Mouse (Mus musculus): ENCODE data around the gene Btbd11. TPM values are rescaled to one million over a fixed set of nuclear protein-coding genes. Genes with fewer than 3 reads are reported as not detected.

Gene Btbd11
- polyA plus RNA-seq, 1 experiment from 2014 or later: 1.9 TPM

GRCm38 (mm10) chr10:85486456-85486855, 99.8 kb downstream of the Btbd11 start:
- Histone ChIP-seq H3K4me2 (replicated peaks; ENCODE audit: low read depth) (no peak overlapping the region), H3K27ac (replicated peaks) (no peak overlapping the region), H3K9ac (ENCODE audit: low read length) (no peak overlapping the region), H3K36me3 (ENCODE audit: control insufficient read depth, insufficient read depth, low read length) (no peaks in the 10 kb centered on the region), H3K27me3 (ENCODE audit: control insufficient read depth, insufficient read depth, low read length) (no peaks in the 10 kb centered on the region), H3K9me3 (ENCODE audit: control insufficient read depth, low read length) (no peaks in the 10 kb centered on the region), H3K4me3 (ENCODE audit: low read depth, low read length) (no peak overlapping the region), H3K4me1 (replicated peaks; ENCODE audit: control insufficient read depth, insufficient read depth) (no peaks in the 10 kb centered on the region)
- ATAC-seq (ENCODE audit: low FRiP score, low TSS enrichment): no peak
- TF ChIP-seq EP300 (optimal IDR thresholded peaks at IDR 0.05) (no peak), CTCF (IDR thresholded peaks at IDR 0.05; ENCODE audit: low read depth) (no peak)
- WGBS: 72% methylated on average over 3 of the region's 3 CpGs
- DNase-seq (ENCODE audit: low spot score): no peak

- no peak overlapping the region for H3K4me2 ChIP-seq (replicated peaks; ENCODE audit: low read depth)
- no peaks in the 10 kb centered on the region for H3K4me1 ChIP-seq (replicated peaks; ENCODE audit: control insufficient read depth, insufficient read depth)
- H3K9ac ChIP-seq (ENCODE audit: low read length): no peak overlapping the region
- no peak for ATAC-seq (ENCODE audit: low FRiP score, low TSS enrichment)
- H3K9me3 ChIP-seq (ENCODE audit: control insufficient read depth, low read length): no peaks in the 10 kb centered on the region
- DNase-seq (ENCODE audit: low spot score): no peak
- no peak overlapping the region for H3K4me3 ChIP-seq (ENCODE audit: low read depth, low read length)
- no peak overlapping the region for H3K27ac ChIP-seq (replicated peaks)
- no peaks in the 10 kb centered on the region for H3K27me3 ChIP-seq (ENCODE audit: control insufficient read depth, insufficient read depth, low read length)
- no peak for TF ChIP-seq CTCF (IDR thresholded peaks at IDR 0.05; ENCODE audit: low read depth)
- no peak for TF ChIP-seq EP300 (optimal IDR thresholded peaks at IDR 0.05)
- WGBS: 88% methylated on average over 2 of the region's 2 CpGs
- H3K36me3 ChIP-seq (ENCODE audit: control insufficient read depth, insufficient read depth, low read length): no peaks in the 10 kb centered on the region
Measured at GRCm38 (mm10) chr10:85492583-85492982, 106.0 kb downstream of the Btbd11 start.

- Histone ChIP-seq H3K27ac (replicated peaks) (no peak overlapping the region), H3K4me1 (replicated peaks; ENCODE audit: control insufficient read depth, insufficient read depth) (no peaks in the 10 kb centered on the region), H3K27me3 (ENCODE audit: control insufficient read depth, insufficient read depth, low read length) (no peaks in the 10 kb centered on the region), H3K4me3 (ENCODE audit: low read depth, low read length) (no peak overlapping the region), H3K9ac (ENCODE audit: low read length) (no peak overlapping the region), H3K36me3 (ENCODE audit: control insufficient read depth, insufficient read depth, low read length) (no peaks in the 10 kb centered on the region), H3K9me3 (ENCODE audit: control insufficient read depth, low read length) (no peaks in the 10 kb centered on the region), H3K4me2 (replicated peaks; ENCODE audit: low read depth) (no peak overlapping the region)
- DNase-seq (ENCODE audit: low spot score) (no peak), ATAC-seq (ENCODE audit: low FRiP score, low TSS enrichment) (no peak)
- 68% methylated on average over 8 of the region's 8 CpGs for WGBS
- TF ChIP-seq CTCF (IDR thresholded peaks at IDR 0.05; ENCODE audit: low read depth): no peak
- TF ChIP-seq EP300 (optimal IDR thresholded peaks at IDR 0.05): no peak
Measured at GRCm38 (mm10) chr10:85496358-85496757, 109.7 kb downstream of the Btbd11 start.

- DNase-seq (ENCODE audit: low spot score): no peak
- no peak overlapping the region for H3K9ac ChIP-seq (ENCODE audit: low read length)
- H3K36me3 ChIP-seq (ENCODE audit: control insufficient read depth, insufficient read depth, low read length): no peaks in the 10 kb centered on the region
- no peak overlapping the region for H3K4me3 ChIP-seq (ENCODE audit: low read depth, low read length)
- H3K27me3 ChIP-seq (ENCODE audit: control insufficient read depth, insufficient read depth, low read length): no peaks in the 10 kb centered on the region
- TF ChIP-seq CTCF (IDR thresholded peaks at IDR 0.05; ENCODE audit: low read depth) (no peak), EP300 (optimal IDR thresholded peaks at IDR 0.05) (no peak)
- ATAC-seq (ENCODE audit: low FRiP score, low TSS enrichment): no peak
- 40% methylated on average over 2 of the region's 2 CpGs for WGBS
- no peak overlapping the region for H3K4me2 ChIP-seq (replicated peaks; ENCODE audit: low read depth)
- H3K4me1 ChIP-seq (replicated peaks; ENCODE audit: control insufficient read depth, insufficient read depth): no peaks in the 10 kb centered on the region
- no peaks in the 10 kb centered on the region for H3K9me3 ChIP-seq (ENCODE audit: control insufficient read depth, low read length)
- no peak overlapping the region for H3K27ac ChIP-seq (replicated peaks)
Measured at GRCm38 (mm10) chr10:85496981-85497380, 110.4 kb downstream of the Btbd11 start.

GRCm38 (mm10) chr10:85497931-85498330, 111.3 kb downstream of the Btbd11 start:
- H3K9me3 ChIP-seq (ENCODE audit: control insufficient read depth, low read length): no peaks in the 10 kb centered on the region

GRCm38 (mm10) chr10:85500573-85501155, 114.0 kb downstream of the Btbd11 start:
- ATAC-seq (ENCODE audit: low FRiP score, low TSS enrichment) (no peak), DNase-seq (ENCODE audit: low spot score) (no peak)
- no peak overlapping the region for H3K4me3 ChIP-seq (ENCODE audit: low read depth, low read length)

More at GRCm38 (mm10) chr10:85497931-85498330, 111.3 kb downstream of the Btbd11 start:
- Histone ChIP-seq H3K4me1 (replicated peaks; ENCODE audit: control insufficient read depth, insufficient read depth) (no peaks in the 10 kb centered on the region), H3K36me3 (ENCODE audit: control insufficient read depth, insufficient read depth, low read length) (no peaks in the 10 kb centered on the region), H3K27me3 (ENCODE audit: control insufficient read depth, insufficient read depth, low read length) (no peaks in the 10 kb centered on the region), H3K9ac (ENCODE audit: low read length) (no peak overlapping the region), H3K4me2 (replicated peaks; ENCODE audit: low read depth) (no peak overlapping the region), H3K27ac (replicated peaks) (no peak overlapping the region), H3K4me3 (ENCODE audit: low read depth, low read length) (no peak overlapping the region)
- ATAC-seq (ENCODE audit: low FRiP score, low TSS enrichment) (no peak), DNase-seq (ENCODE audit: low spot score) (no peak)
- no peak for TF ChIP-seq EP300 (optimal IDR thresholded peaks at IDR 0.05)
- TF ChIP-seq CTCF (IDR thresholded peaks at IDR 0.05; ENCODE audit: low read depth): no peak
- WGBS: 59% methylated on average over 5 of the region's 5 CpGs

More at GRCm38 (mm10) chr10:85500573-85501155, 114.0 kb downstream of the Btbd11 start:
- Histone ChIP-seq H3K36me3 (ENCODE audit: control insufficient read depth, insufficient read depth, low read length) (no peaks in the 10 kb centered on the region), H3K4me2 (replicated peaks; ENCODE audit: low read depth) (no peak overlapping the region), H3K27ac (replicated peaks) (no peak overlapping the region), H3K27me3 (ENCODE audit: control insufficient read depth, insufficient read depth, low read length) (no peaks in the 10 kb centered on the region), H3K9me3 (ENCODE audit: control insufficient read depth, low read length) (no peaks in the 10 kb centered on the region), H3K4me1 (replicated peaks; ENCODE audit: control insufficient read depth, insufficient read depth) (no peaks in the 10 kb centered on the region), H3K9ac (ENCODE audit: low read length) (no peak overlapping the region)
- TF ChIP-seq EP300 (optimal IDR thresholded peaks at IDR 0.05): no peak
- no peak for TF ChIP-seq CTCF (IDR thresholded peaks at IDR 0.05; ENCODE audit: low read depth)
- 75% methylated on average over 9 of the region's 9 CpGs for WGBS
